Mouse (Mus musculus) heart, embryonic 11.5 days (tissue): Measurements from ENCODE around the gene Ppm1m. TPM values are rescaled to one million over a fixed set of nuclear protein-coding genes. Genes with fewer than 3 reads are reported as not detected.
"Not testable (repeated sequence)": the region's sequence is repeated elsewhere in the genome, so short reads cannot be mapped to it uniquely, and the experiment has no call there.

Experiments used
- ATAC-seq: fragments of 200-750 bp; cut with Nextera tagmentation; replicated peaks from 2 replicates; pipeline ENCODE4 v1.8.0; 2017; ENCODE audit warnings: moderate library complexity; ENCODE audit not compliant: insufficient number of reproducible peaks, low FRiP score, low TSS enrichment
- H3K27ac ChIP-seq: fragments of 300-500 bp; sonication (generic); 2 replicates; pipeline ENCODE4 v1.5.1; 2014; ENCODE audit warnings: mild to moderate bottlenecking, low read depth, low read length
- H3K27me3 ChIP-seq: fragments of 300-500 bp; sonication (generic); 2 replicates; pipeline ENCODE4 v1.6.1; 2014; ENCODE audit warnings: mild to moderate bottlenecking, low read length, mixed read lengths; ENCODE audit not compliant: control insufficient read depth, insufficient read depth
- H3K36me3 ChIP-seq: fragments of 300-500 bp; sonication (generic); 2 replicates; pipeline ENCODE4 v1.6.1; 2014; ENCODE audit warnings: mild to moderate bottlenecking, low read length, moderate library complexity, mixed read lengths; ENCODE audit not compliant: control insufficient read depth, insufficient read depth
- H3K4me1 ChIP-seq: fragments of 300-500 bp; sonication (generic); 2 replicates; pipeline ENCODE4 v1.6.1; 2014; ENCODE audit warnings: low read length; ENCODE audit not compliant: control insufficient read depth, insufficient read depth
- H3K4me2 ChIP-seq: fragments of 300-500 bp; sonication (generic); 2 replicates; pipeline ENCODE4 v1.6.1; 2014; ENCODE audit warnings: mild to moderate bottlenecking, moderate library complexity
- H3K4me3 ChIP-seq: fragments of 300-500 bp; sonication (generic); 2 replicates; pipeline ENCODE4 v1.5.1; 2014; ENCODE audit warnings: low read depth, low read length
- H3K9ac ChIP-seq: fragments of 300-500 bp; sonication (generic); 2 replicates; pipeline ENCODE4 v1.6.1; 2014; ENCODE audit warnings: mild to moderate bottlenecking, low read depth, low read length, moderate library complexity
- H3K9me3 ChIP-seq: fragments of 300-500 bp; sonication (generic); replicated peaks from 2 replicates; pipeline ENCODE4 v1.6.1; 2016; ENCODE audit warnings: low read length; ENCODE audit not compliant: control insufficient read depth
- WGBS: fragments of 180-500 bp; shearing (Covaris S2); extraction: QIAGEN DNeasy Blood & Tissue Kit; methylation state at CpG from one replicate; pipeline ENCODE4 v1.1.7; 2014; ENCODE audit not compliant: insufficient replicate concordance; 5-methylcytosine and 5-hydroxymethylcytosine counted together
- polyA plus RNA-seq: library from polyadenylated mRNA; unstranded; fragments of >200 nt; fragmentation: Nextera tagmentation; extraction: Ambion mirVana; gene quantifications from 2 replicates; pipeline ENCODE4 v1.2.1, GENCODE M21; 2014

Ppm1m gene
- polyA plus RNA-seq, 1 experiment from 2014 or later: 20.6 TPM

DNA sequence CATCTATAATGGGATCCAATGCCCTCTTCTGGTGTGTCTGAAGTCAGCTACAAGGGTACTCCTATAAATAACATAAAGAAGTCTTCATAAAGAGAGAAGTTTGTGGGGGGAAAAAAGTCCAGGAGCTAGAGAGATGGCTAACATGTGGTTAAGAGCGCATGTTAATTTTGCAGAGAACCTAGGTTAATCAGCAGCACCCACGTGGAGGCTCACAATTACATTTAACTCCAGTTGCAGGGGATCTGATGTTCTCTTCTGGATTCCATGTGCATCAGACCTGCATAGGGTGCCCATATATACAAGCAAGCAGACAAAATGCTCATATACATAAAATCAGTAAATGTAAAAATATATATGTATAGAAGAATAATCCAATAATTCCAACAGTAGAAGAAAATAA lies 26.2 kb downstream of the Ppm1m start:
- H3K36me3 ChIP-seq: peaks cover 8% of the 10 kb centered on the region
- H3K4me2 ChIP-seq: peak overlapping the region; percentile 82
- no peak for ATAC-seq
- H3K9me3 ChIP-seq: no peaks in the 10 kb centered on the region
- no peak overlapping the region for H3K9ac ChIP-seq
- peaks cover 24% of the 10 kb centered on the region for H3K4me1 ChIP-seq
- peak overlapping the region; percentile 98 for H3K4me3 ChIP-seq
- H3K27ac ChIP-seq: no peak overlapping the region
- no peaks in the 10 kb centered on the region for H3K27me3 ChIP-seq
- 79% methylated on average over 2 of the region's 2 CpGs for WGBS

GRCm38 (mm10) chr9:106172527-106172926 lies 27.0 kb downstream of the Ppm1m start:
- H3K9me3 ChIP-seq: no peaks in the 10 kb centered on the region
- peaks cover 1% of the 10 kb centered on the region; the same call in 1 of the 2 replicates for H3K36me3 ChIP-seq
- H3K27me3 ChIP-seq: no peaks in the 10 kb centered on the region
- H3K4me2 ChIP-seq: peak overlapping the region; percentile 82
- peaks cover 24% of the 10 kb centered on the region for H3K4me1 ChIP-seq
- H3K9ac ChIP-seq: peak overlapping the region; percentile 97; the same call in 1 of the 2 replicates
- H3K4me3 ChIP-seq: peak overlapping the region; percentile 98
- H3K27ac ChIP-seq: no peak overlapping the region
- 17% methylated on average over 3 of the region's 3 CpGs for WGBS
- no peak for ATAC-seq

GRCm38 (mm10) chr9:106171346-106172158 lies 28.0 kb downstream of the Ppm1m start:
- Histone ChIP-seq H3K4me3 (peak overlapping the region; percentile 98), H3K4me2 (peak overlapping the region; percentile 82), H3K9ac (peak overlapping the region; percentile 97), H3K4me1 (peaks cover 24% of the 10 kb centered on the region), H3K27me3 (no peaks in the 10 kb centered on the region), H3K27ac (peak overlapping the region; percentile 97), H3K36me3 (no peaks in the 10 kb centered on the region), H3K9me3 (no peaks in the 10 kb centered on the region)
- WGBS: under 1% methylated on average over 30 of the region's 30 CpGs
- ATAC-seq: peak; percentile 63

DNA sequence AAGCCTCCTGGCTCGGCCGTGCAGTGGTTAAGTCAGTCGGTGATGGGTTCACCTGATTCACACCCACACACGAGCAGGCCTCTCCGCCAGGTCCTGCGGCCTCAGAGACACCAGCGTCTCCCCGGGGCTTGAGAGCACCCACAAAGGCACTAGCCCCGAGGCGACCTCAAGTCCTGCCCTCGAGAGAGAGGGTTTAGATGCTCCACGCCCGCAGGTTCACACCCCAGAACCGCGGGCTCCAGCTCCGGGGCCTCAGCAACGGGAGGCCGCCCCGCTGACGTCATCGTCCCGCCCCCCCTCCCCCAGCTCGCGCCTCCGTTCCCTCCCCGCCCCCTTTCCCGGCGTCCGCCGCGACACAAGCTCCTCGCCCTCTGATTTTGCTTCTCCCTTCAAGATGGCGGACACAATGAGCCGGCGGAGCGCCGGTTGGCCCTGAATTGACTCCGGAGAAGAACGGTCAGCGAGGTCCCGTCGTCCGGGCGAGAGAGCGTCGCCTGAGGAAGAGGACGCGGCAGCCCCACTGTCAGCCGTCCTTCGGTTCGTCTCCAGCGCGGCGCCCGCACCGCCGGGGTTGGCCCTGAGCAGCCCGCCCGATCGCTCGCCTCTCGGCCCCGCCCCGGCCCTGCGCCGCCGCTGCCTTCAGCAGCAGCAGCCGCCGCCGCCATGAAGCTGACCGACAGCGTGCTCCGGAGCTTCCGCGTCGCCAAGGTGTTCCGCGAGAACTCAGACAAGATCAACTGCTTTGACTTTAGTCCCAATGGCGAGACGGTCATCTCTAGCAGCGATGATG lies 28.8 kb downstream of the Ppm1m start, which contains the start of gene Wdr82:
Gene Wdr82, plus strand, starts transcription at position 373 of the 790 bp plus-strand sequence.
- peak; percentile 89 for ATAC-seq
- Histone ChIP-seq H3K9me3 (no peaks in the 10 kb centered on the region), H3K27ac (peak within 1 kb of the TSS; percentile 97), H3K4me1 (peaks cover 24% of the 10 kb centered on the region), H3K27me3 (no peaks in the 10 kb centered on the region), H3K36me3 (no peaks in the 10 kb centered on the region), H3K4me3 (peak within 1 kb of the TSS; percentile 98), H3K9ac (peak within 1 kb of the TSS; percentile 97), H3K4me2 (peak within 1 kb of the TSS; percentile 83)
- WGBS: under 1% methylated on average over 71 of the region's 81 CpGs

- H3K27me3 ChIP-seq: no peaks in the 10 kb centered on the region
- no peak overlapping the region for H3K9ac ChIP-seq
- no peaks in the 10 kb centered on the region for H3K36me3 ChIP-seq
- no peaks in the 10 kb centered on the region for H3K9me3 ChIP-seq
- H3K27ac ChIP-seq: no peak overlapping the region
- ATAC-seq: no peak
- H3K4me2 ChIP-seq: peak overlapping the region; percentile 83
- 34% methylated on average over 6 of the region's 6 CpGs for WGBS
- H3K4me1 ChIP-seq: peaks cover 19% of the 10 kb centered on the region
- peak overlapping the region; percentile 98; the same call in 1 of the 2 replicates for H3K4me3 ChIP-seq
Observed at GRCm38 (mm10) chr9:106169917-106170316, 29.6 kb downstream of the Ppm1m start.

DNA sequence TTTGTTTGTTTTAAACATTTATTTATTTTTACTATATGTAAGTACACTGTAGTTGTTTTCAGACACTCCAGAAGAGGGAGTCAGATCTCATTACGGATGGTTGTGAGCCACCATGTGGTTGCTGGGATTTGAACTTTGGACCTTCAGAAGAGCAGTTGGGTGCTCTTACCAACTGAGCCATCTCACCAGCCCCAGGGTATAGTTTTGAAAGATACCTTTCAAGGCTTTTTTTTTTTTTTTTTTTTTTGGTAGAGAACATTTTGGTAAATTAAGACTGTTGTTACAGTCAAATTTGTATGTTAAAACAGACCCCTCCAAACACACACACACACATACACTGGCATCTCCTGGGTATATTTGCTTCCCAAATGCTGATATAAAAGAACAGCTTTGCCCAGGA lies 30.5 kb downstream of the Ppm1m start:
- not testable (repeated sequence) for H3K9ac ChIP-seq, H3K4me2 ChIP-seq, H3K4me3 ChIP-seq, H3K27ac ChIP-seq, H3K9me3 ChIP-seq, H3K36me3 ChIP-seq, ATAC-seq, H3K27me3 ChIP-seq
- WGBS: 76% methylated on average over 1 of the region's 1 CpGs
- H3K4me1 ChIP-seq: peaks cover 13% of the 10 kb centered on the region

- no peaks in the 10 kb centered on the region for H3K36me3 ChIP-seq
- no peak overlapping the region for H3K4me3 ChIP-seq
- no peaks in the 10 kb centered on the region for H3K9me3 ChIP-seq
- no peaks in the 10 kb centered on the region for H3K27me3 ChIP-seq
- 70% methylated on average over 1 of the region's 1 CpGs for whole genome bisulfite sequencing
- H3K4me2 ChIP-seq: no peak overlapping the region
- ATAC-seq: no peak
- H3K9ac ChIP-seq: no peak overlapping the region
- no peak overlapping the region for H3K27ac ChIP-seq
- 0 out of 2 replicates have a peak, but pooled peaks cover 2% of the 10 kb centered on the region for H3K4me1 ChIP-seq
Observed at GRCm38 (mm10) chr9:106167703-106168102, 31.8 kb downstream of the Ppm1m start.

DNA sequence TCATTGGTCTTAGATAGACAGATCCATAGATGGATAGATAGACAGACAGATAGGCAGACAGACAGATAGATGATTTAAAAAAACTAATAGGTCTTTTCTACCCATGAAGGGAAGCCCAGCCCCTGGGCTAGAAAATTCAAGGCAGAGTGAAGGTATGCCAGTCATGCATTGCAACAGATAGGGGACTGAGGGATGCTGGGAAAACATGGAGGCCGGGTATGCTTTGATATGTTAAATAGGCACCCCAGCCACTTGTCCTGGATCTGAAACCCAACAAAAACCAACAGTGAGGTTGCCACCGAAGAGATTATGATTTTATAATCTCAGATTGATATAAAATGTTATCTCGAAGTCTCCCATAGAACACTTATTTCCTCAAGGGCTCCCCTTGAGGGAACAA lies 32.3 kb downstream of the Ppm1m start:
- Histone ChIP-seq H3K9me3 (no peaks in the 10 kb centered on the region), H3K9ac (no peak overlapping the region), H3K27me3 (no peaks in the 10 kb centered on the region), H3K4me2 (no peak overlapping the region), H3K4me3 (no peak overlapping the region), H3K36me3 (no peaks in the 10 kb centered on the region), H3K4me1 (0 out of 2 replicates have a peak, but pooled peaks cover 2% of the 10 kb centered on the region), H3K27ac (no peak overlapping the region)
- 74% methylated on average over 3 of the region's 3 CpGs for WGBS
- ATAC-seq: no peak
